Mouse (Mus musculus): ENCODE results near the gene Hist1h3a. TPM values are rescaled to one million over a fixed set of nuclear protein-coding genes. Genes with fewer than 3 reads are reported as not detected.

Hist1h3a gene
- total RNA-seq, 1 experiment from 2014 or later, result 207 TPM

- ATAC-seq (replicated peaks in 1 of 2; ENCODE audit: insufficient read depth in 1 of 2, low FRiP score in 2 of 2, low TSS enrichment in 1 of 2, low read depth in 1 of 2, poor library complexity in 2 of 2, severe bottlenecking in 2 of 2), result peak; percentile 49 to 50
Measured at GRCm38 (mm10) chr13:23760972-23761864, 968 bp downstream of the Hist1h3a start, which contains the start of gene Hist1h4a. Gene Hist1h4a, minus strand, starts transcription at chr13:23761230.

DNA sequence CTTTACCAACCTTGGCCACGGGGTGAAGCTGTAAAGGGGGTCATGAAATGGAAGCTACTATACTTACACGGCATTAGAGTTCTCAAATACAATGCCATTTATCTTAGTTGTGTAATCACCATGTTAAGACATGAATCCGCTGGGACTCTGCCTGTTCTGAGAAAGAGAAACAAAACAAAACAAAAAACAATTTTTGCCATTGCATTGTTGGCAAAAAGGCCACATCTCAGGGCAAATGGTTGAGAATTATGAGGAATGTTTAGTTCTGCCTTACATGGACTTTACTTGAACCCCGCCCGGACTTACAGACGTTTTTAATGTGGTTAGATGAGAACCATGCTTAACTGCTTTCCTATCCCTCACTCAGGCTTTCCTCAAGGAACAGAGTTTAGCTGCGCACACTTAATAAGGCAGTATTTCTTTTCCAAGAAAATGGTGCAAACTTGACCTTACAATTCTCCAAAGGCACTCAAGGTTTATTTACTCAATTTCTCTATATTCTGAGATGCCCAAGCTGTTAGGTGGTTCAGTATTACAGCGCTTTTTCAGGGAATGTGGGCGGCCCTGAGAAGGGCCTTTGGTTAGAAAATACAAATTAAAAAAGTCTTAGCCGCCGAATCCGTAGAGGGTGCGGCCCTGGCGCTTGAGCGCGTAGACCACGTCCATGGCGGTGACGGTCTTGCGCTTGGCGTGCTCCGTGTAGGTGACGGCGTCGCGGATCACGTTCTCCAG is 1.8 kb downstream of the Hist1h3a start:
- ATAC-seq (replicated peaks in 1 of 2; ENCODE audit: insufficient read depth in 1 of 2, low FRiP score in 2 of 2, low TSS enrichment in 1 of 2, low read depth in 1 of 2, poor library complexity in 2 of 2, severe bottlenecking in 2 of 2), result no peak

- ATAC-seq (replicated peaks in 1 of 2; ENCODE audit: insufficient read depth in 1 of 2, low FRiP score in 2 of 2, low TSS enrichment in 1 of 2, low read depth in 1 of 2, poor library complexity in 2 of 2, severe bottlenecking in 2 of 2), result no peak
Measured at GRCm38 (mm10) chr13:23759916-23760239, 2.3 kb downstream of the Hist1h3a start.

- no peak for ATAC-seq (replicated peaks in 1 of 2; ENCODE audit: insufficient read depth in 1 of 2, low FRiP score in 2 of 2, low TSS enrichment in 1 of 2, low read depth in 1 of 2, poor library complexity in 2 of 2, severe bottlenecking in 2 of 2)
Measured at GRCm38 (mm10) chr13:23759251-23759771, 2.9 kb downstream of the Hist1h3a start.

DNA sequence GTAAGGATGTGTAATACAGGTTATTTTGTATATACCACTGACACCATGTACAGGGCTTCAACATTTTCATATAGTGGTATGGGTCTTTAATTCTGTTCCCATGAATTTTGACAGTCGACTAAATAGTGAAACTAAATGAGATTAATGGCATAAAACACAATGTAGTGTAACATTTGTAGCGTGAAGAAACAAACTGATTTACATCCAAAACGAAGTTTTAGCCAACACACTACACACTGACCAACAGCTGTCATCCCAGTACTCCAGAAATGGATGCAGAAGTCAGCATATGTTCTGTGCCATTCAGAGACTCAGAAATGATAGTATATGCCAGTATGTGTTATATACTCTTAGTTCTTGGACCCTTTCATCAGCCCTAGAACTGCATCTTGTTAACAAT is 4.3 kb downstream of the Hist1h3a start:
- no peak for ATAC-seq (replicated peaks in 1 of 2; ENCODE audit: insufficient read depth in 1 of 2, low FRiP score in 2 of 2, low TSS enrichment in 1 of 2, low read depth in 1 of 2, poor library complexity in 2 of 2, severe bottlenecking in 2 of 2)

DNA sequence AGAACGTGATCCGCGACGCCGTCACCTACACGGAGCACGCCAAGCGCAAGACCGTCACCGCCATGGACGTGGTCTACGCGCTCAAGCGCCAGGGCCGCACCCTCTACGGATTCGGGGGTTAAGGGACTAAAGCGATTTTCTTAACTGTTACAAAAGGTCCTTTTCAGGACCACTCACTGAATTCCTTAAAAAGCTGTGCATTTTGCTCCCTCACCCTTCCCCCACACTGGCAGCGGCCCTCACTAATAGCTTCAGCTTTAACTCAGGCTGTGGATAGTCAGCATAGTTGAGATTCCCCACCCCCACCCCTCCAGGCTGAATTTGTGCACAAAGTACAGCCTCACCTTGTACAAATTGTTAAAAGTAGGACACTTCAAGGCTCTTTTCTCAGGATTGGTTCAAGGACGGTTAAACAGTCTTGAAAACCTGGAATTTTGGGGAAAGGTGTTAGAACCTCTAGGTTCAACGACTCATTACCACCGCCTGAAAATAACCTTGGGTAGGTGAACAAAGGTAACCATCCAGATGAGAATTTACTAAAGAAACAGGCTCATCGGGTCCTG is 4.9 kb downstream of the Hist1h3a start:
- ATAC-seq (replicated peaks in 1 of 2; ENCODE audit: insufficient read depth in 1 of 2, low FRiP score in 2 of 2, low TSS enrichment in 1 of 2, low read depth in 1 of 2, poor library complexity in 2 of 2, severe bottlenecking in 2 of 2), result no peak

GRCm38 (mm10) chr13:23756790-23757189 is 5.4 kb downstream of the Hist1h3a start, which contains the start of gene Hist1h4b:
Gene Hist1h4b, plus strand, starts transcription at chr13:23757013.
- ATAC-seq (replicated peaks in 1 of 2; ENCODE audit: insufficient read depth in 1 of 2, low FRiP score in 2 of 2, low TSS enrichment in 1 of 2, low read depth in 1 of 2, poor library complexity in 2 of 2, severe bottlenecking in 2 of 2), result peak; percentile 38 to 60

DNA sequence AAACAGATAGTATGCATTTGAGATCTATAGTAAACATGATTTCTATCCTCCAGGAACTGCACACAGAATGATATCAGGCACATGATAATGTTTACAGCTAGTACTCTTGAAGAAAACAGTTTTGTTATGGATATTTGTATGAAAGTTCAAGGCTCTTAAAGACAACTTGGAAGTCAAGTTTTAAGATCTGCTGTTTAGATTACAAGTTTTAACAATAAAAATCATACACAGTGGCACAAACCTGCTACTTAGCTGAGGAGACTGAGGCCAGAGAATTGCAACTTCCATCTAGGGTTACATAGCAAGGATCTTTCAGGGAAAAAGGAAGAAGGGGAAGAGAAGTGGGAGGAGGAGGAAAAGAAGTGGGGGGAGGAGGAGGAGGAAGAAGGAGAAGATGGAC is 7.2 kb downstream of the Hist1h3a start:
- ATAC-seq (replicated peaks in 1 of 2; ENCODE audit: insufficient read depth in 1 of 2, low FRiP score in 2 of 2, low TSS enrichment in 1 of 2, low read depth in 1 of 2, poor library complexity in 2 of 2, severe bottlenecking in 2 of 2), result no peak

DNA sequence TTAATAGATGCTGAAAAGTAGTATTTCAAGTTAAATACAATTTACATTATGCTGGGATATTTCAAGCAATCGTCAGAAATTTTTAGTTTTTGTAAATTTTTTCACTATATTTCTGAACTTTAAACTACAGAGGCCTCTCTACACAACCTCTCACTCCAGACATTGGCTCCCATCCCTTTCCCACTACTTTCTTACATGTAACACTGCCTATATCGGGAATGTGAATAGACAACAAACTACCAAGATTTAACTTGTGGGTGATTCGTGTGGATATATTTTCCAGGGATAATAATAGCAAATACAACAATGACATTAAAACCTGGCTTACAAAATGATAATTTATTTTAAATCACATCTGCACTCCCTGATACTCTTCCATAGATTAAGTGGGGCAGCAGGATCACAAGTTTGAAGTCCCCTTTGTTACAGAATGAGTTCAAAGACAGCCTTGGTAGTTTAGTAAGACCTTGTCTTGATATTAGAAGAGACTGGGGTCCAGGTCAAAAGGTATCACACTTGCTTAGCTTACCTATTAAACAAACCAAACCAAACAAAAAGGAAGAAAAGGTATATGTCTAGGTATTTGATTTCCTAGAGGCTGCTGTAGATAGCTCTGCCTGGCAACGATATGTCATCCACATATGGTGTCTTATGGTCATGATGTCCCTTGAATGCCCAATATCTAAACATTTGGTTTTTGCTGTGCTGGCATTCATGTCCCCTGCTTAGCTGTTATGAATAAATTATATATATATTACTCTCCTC is 8.7 kb downstream of the Hist1h3a start:
- no peak for ATAC-seq (replicated peaks in 1 of 2; ENCODE audit: insufficient read depth in 1 of 2, low FRiP score in 2 of 2, low TSS enrichment in 1 of 2, low read depth in 1 of 2, poor library complexity in 2 of 2, severe bottlenecking in 2 of 2)

DNA sequence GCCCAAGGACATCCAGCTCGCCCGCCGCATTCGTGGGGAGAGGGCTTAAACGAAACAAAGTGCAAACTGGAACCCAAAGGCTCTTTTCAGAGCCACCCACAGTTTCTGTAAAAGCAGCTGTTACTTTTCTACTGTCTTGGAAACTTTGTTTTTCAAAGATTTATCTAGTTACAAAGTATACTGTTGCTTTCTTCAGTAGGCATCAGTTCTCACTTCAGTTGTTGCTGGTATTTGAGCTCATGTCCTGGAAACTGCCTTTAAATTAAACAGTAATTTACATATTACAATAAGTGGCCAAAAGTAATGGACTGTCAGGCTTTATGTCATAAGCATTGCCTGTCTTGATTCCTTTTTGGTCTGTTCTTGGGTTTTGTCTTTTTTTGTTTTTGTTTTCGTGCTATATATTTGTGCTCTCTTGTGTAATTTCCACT is 9.4 kb downstream of the Hist1h3a start:
- no peak for ATAC-seq (replicated peaks in 1 of 2; ENCODE audit: insufficient read depth in 1 of 2, low FRiP score in 2 of 2, low TSS enrichment in 1 of 2, low read depth in 1 of 2, poor library complexity in 2 of 2, severe bottlenecking in 2 of 2)

GRCm38 (mm10) chr13:23752067-23752741 is 10.0 kb downstream of the Hist1h3a start, which contains the start of gene Hist1h3b:
Gene Hist1h3b, plus strand, starts transcription at chr13:23752267.
- ATAC-seq (replicated peaks in 1 of 2; ENCODE audit: insufficient read depth in 1 of 2, low FRiP score in 2 of 2, low TSS enrichment in 1 of 2, low read depth in 1 of 2, poor library complexity in 2 of 2, severe bottlenecking in 2 of 2), result peak; percentile 61

- ATAC-seq (replicated peaks in 1 of 2; ENCODE audit: insufficient read depth in 1 of 2, low FRiP score in 2 of 2, low TSS enrichment in 1 of 2, low read depth in 1 of 2, poor library complexity in 2 of 2, severe bottlenecking in 2 of 2), result no peak; a peak in 1 of 4 replicates
Measured at GRCm38 (mm10) chr13:23751478-23751956, 10.7 kb downstream of the Hist1h3a start.

- peak; percentile 12 to 48; a peak in 2 of 4 replicates for ATAC-seq (replicated peaks in 1 of 2; ENCODE audit: insufficient read depth in 1 of 2, low FRiP score in 2 of 2, low TSS enrichment in 1 of 2, low read depth in 1 of 2, poor library complexity in 2 of 2, severe bottlenecking in 2 of 2)
Measured at GRCm38 (mm10) chr13:23750839-23751477, 11.2 kb downstream of the Hist1h3a start, which contains the start of gene Hist1h2ab. Gene Hist1h2ab, plus strand, starts transcription at chr13:23751126.

DNA sequence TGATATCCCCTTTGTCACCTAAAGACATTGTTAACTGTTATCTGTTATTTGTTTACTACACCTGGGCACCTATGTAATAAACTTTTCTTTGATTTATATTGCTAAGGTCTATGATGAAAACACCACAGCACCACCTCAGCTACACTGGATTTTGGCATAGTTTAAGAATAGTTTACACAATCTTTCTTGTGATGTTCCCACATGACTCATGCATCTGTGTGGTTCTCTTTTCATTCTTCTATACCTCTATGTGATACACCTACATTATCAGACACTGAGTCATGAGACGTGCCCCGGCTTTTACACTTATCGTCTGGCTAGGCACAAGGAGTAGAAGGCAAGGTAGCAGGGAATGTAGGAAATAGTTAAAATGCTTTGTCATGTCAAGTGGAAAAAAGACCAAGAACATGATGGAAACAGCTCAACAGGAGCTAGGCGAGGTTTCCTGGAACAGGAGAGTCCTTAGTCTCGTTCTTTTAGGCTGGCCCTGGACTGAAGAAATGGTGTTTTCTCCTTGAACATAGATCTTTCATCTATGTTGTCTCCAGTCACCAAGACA is 12.5 kb downstream of the Hist1h3a start:
- ATAC-seq (replicated peaks in 1 of 2; ENCODE audit: insufficient read depth in 1 of 2, low FRiP score in 2 of 2, low TSS enrichment in 1 of 2, low read depth in 1 of 2, poor library complexity in 2 of 2, severe bottlenecking in 2 of 2), result no peak

- ATAC-seq (replicated peaks in 1 of 2; ENCODE audit: insufficient read depth in 1 of 2, low FRiP score in 2 of 2, low TSS enrichment in 1 of 2, low read depth in 1 of 2, poor library complexity in 2 of 2, severe bottlenecking in 2 of 2), result no peak
Measured at GRCm38 (mm10) chr13:23747892-23748288, 14.3 kb downstream of the Hist1h3a start.
